ENCODE assay signal across 8 mouse cellular contexts in genomic region chr15:98993865-98994264, GRCm38 (mm10). TPM values are rescaled to one million over a fixed set of nuclear protein-coding genes. Genes with fewer than 3 reads are reported as not detected.
DNase-seq lines count a peak whose midpoint lies in the region; ATAC-seq and TF ChIP-seq lines count a peak whose summit lies in the region.

No protein-coding gene starts in this region.

- H3K4me1 ChIP-seq in forebrain, embryonic 13.5 days = peaks cover 45% of the 10 kb centered on the region
- peaks cover 5% of the 10 kb centered on the region; the same call in 1 of the 2 replicates for H3K4me1 ChIP-seq in lung, postnatal 0 days (ENCODE audit: insufficient read depth, low read depth, low read length)

- no peaks in the 10 kb centered on the region for H3K36me3 ChIP-seq in forebrain, embryonic 13.5 days (ENCODE audit: poor library complexity, severe bottlenecking)
- H3K36me3 ChIP-seq in lung, postnatal 0 days (ENCODE audit: insufficient read depth, low read length) = no peaks in the 10 kb centered on the region

- H3K9me3 ChIP-seq in forebrain, embryonic 13.5 days (replicated peaks) = no peaks in the 10 kb centered on the region
- no peaks in the 10 kb centered on the region for H3K9me3 ChIP-seq in lung, postnatal 0 days (ENCODE audit: low read length)

- no peak overlapping the region; the same call in 1 of the 2 replicates for H3K27ac ChIP-seq in forebrain, embryonic 13.5 days
- H3K27ac ChIP-seq in layer of hippocampus, adult 2 months = peak overlapping the region; percentile 99
- peak overlapping the region; percentile 94 for H3K27ac ChIP-seq in lung, postnatal 0 days (ENCODE audit: low read length)

- H3K27me3 ChIP-seq in forebrain, embryonic 13.5 days = no peaks in the 10 kb centered on the region
- H3K27me3 ChIP-seq in lung, postnatal 0 days (replicated peaks; ENCODE audit: insufficient read depth, low read length) = no peaks in the 10 kb centered on the region

- no peak for ATAC-seq in forebrain, embryonic 13.5 days
- ATAC-seq in lung, postnatal 0 days = peak; percentile 38

- peak overlapping the region; percentile 76 for H3K4me2 ChIP-seq in forebrain, embryonic 13.5 days
- peak overlapping the region; percentile 51; the same call in 1 of the 2 replicates for H3K4me2 ChIP-seq in lung, postnatal 0 days (replicated peaks; ENCODE audit: low read depth, low read length)

- TF ChIP-seq CTCF in layer of hippocampus, adult 2 months (conservative IDR thresholded peaks at IDR 0.05) = peak; percentile 92
- TF ChIP-seq CTCF in lung, postnatal 0 days (IDR thresholded peaks at IDR 0.05) = peak; percentile 94

- TF ChIP-seq EP300 in lung, postnatal 0 days (IDR thresholded peaks at IDR 0.05) = peak; percentile 49

- H3K9ac ChIP-seq in forebrain, embryonic 13.5 days = 0 out of 2 replicates have a peak overlapping the region, but pooled peaks have one; percentile 79
- no peak overlapping the region for H3K9ac ChIP-seq in lung, postnatal 0 days (replicated peaks; ENCODE audit: low read depth)

- WGBS in forebrain, embryonic 13.5 days = 2% methylated on average over 11 of the region's 11 CpGs
- under 1% methylated on average over 11 of the region's 11 CpGs for WGBS in lung, postnatal 0 days

- H3K4me3 ChIP-seq in forebrain, embryonic 13.5 days = peak overlapping the region; percentile 43; the same call in 1 of the 2 replicates
- peak overlapping the region; percentile 65 for H3K4me3 ChIP-seq in layer of hippocampus, adult 2 months
- peak overlapping the region; percentile 32; the same call in 1 of the 2 replicates for H3K4me3 ChIP-seq in lung, postnatal 0 days (ENCODE audit: low read depth, low read length)

- DNase-seq in ES-CJ7 (ENCODE audit: low read depth, low spot score) = peak; percentile 95
- DNase-seq in c-Kit-positive CD71-positive TER-119-negative erythroid progenitor cells, embryonic 14.5 days (ENCODE audit: low read depth) = peak; percentile 89
- peak; percentile 93 for DNase-seq in heart, postnatal 4 days
- DNase-seq in layer of hippocampus, adult 2 months (ENCODE audit: low spot score in 2 of 2) = peak; percentile 86 to 87
- peak; percentile 95 for DNase-seq in lung, postnatal 0 days (ENCODE audit: low spot score)
- peak; percentile 82 for DNase-seq in ovary, postnatal 36 days (ENCODE audit: low spot score)
- peak; percentile 91 for DNase-seq in thymus, postnatal 14 days

RNA-seq across cellular contexts. Expression of gene Tuba1c, which starts 35.8 kb away (rescaled TPM):
- polyA plus RNA-seq in forebrain, embryonic 13.5 days (2015; fragmentation: Nextera tagmentation; extraction: Ambion mirVana) = 97.6 and 102 TPM in 2 replicates
- total RNA-seq in heart, postnatal 4 days (2021) = 100 to 1,000 TPM; 200 to 203 TPM
- total RNA-seq in layer of hippocampus, adult 2 months (2021) = 10 to 100 TPM; 49.6 to 51.1 TPM
- 45.1 and 53.2 TPM in 2 replicates for polyA plus RNA-seq in lung, postnatal 0 days (2015; fragmentation: Nextera tagmentation; extraction: Ambion mirVana)

RNA-seq across cellular contexts. Expression of gene Tuba1a, which starts 40.4 kb away (rescaled TPM):
- polyA plus RNA-seq in forebrain, embryonic 13.5 days (2015; fragmentation: Nextera tagmentation; extraction: Ambion mirVana) = 10,586 and 11,102 TPM in 2 replicates
- 100 to 1,000 TPM; 435 TPM for total RNA-seq in heart, postnatal 4 days (2021)
- total RNA-seq in layer of hippocampus, adult 2 months (2021) = 100 to 1,000 TPM; 768 to 781 TPM
- polyA plus RNA-seq in lung, postnatal 0 days (2015; fragmentation: Nextera tagmentation; extraction: Ambion mirVana) = 881 and 945 TPM in 2 replicates

RNA-seq across cellular contexts. Expression of gene Gm49450, which starts 40.5 kb away (rescaled TPM):
- not detected in 2 replicates for polyA plus RNA-seq in forebrain, embryonic 13.5 days (2015; fragmentation: Nextera tagmentation; extraction: Ambion mirVana)
- total RNA-seq in heart, postnatal 4 days (2021) = not detected
- total RNA-seq in layer of hippocampus, adult 2 months (2021) = not detected
- polyA plus RNA-seq in lung, postnatal 0 days (2015; fragmentation: Nextera tagmentation; extraction: Ambion mirVana) = not detected in 2 replicates

RNA-seq across cellular contexts. Expression of gene Tuba1b, which starts 59.5 kb away (rescaled TPM):
- polyA plus RNA-seq in forebrain, embryonic 13.5 days (2015; fragmentation: Nextera tagmentation; extraction: Ambion mirVana) = 1,607 and 1,715 TPM in 2 replicates
- 100 to 1,000 TPM; 873 to 889 TPM for total RNA-seq in heart, postnatal 4 days (2021)
- 100 to 1,000 TPM; 466 to 491 TPM for total RNA-seq in layer of hippocampus, adult 2 months (2021)
- 415 and 427 TPM in 2 replicates for polyA plus RNA-seq in lung, postnatal 0 days (2015; fragmentation: Nextera tagmentation; extraction: Ambion mirVana)
